Mouse (Mus musculus) erythroblast, embryonic 14.5 days (primary cell): ENCODE results near the gene Prss16.
"Not testable (repeated sequence)": the region's sequence is repeated elsewhere in the genome, so short reads cannot be mapped to it uniquely, and the experiment has no call there.

Experiments
- GATA1 ChIP-seq: IDR thresholded peaks from 2 replicates; pipeline ENCODE4 v1.6.1; 2012; ENCODE audit warnings: low read length, inconsistent platforms, mixed read lengths
- TAL1 ChIP-seq: IDR thresholded peaks from 3 replicates; pipeline ENCODE4 v1.6.1; 2012; ENCODE audit warnings: low read length, inconsistent platforms, mixed read lengths

- TF ChIP-seq TAL1, GATA1: not testable (repeated sequence)
Observed at GRCm38 (mm10) chr13:22041142-22041536, 31.6 kb upstream of the Prss16 start, which contains the start of gene Hist1h4i.
